Mouse (Mus musculus): Measurements from ENCODE around the gene Casp7. TPM values are rescaled to one million over a fixed set of nuclear protein-coding genes. Genes with fewer than 3 reads are reported as not detected.

Casp7 gene
- total RNA-seq, 2 experiments from 2014 or later, result 2.4 to 4.9 TPM

DNA sequence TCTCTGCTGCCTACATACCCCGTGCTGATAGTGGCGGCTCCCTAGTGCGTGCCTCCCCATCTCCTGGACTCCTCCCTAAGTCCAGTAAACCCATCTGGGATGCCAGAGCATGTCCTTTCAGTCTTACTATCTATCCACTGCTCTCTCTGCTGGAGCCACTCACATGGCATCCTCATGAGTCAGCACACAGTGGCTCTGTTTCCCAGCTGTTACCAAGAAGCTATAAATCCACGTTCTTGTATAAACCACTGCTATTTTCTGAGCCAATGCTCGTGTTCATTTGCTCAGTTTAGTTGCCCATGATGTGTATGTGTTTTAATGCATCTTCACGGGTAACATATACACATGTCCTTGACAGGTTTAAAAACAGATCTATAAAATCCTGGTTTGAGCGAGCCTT, 29.2 kb upstream of the Casp7 start:
- TF ChIP-seq CTCF (IDR thresholded peaks at IDR 0.05), result no peak

GRCm38 (mm10) chr19:56368912-56369311, 28.0 kb upstream of the Casp7 start:
- no peak for DNase-seq
- H3K27ac ChIP-seq, result peak overlapping the region; percentile 66
- TF ChIP-seq CTCF (IDR thresholded peaks at IDR 0.05), result no peak
- H3K4me3 ChIP-seq, result no peak overlapping the region
- intact Hi-C loops (cut with DNase I), result no loop called here

More for the DNA sequence above, 29.2 kb upstream of the Casp7 start:
- intact Hi-C loops (cut with DNase I), result loop anchor here (2.0 kb wide), 1 partner anchor 21 kb away; no protein-coding TSS in a partner anchor
- peak overlapping the region; percentile 66 for H3K27ac ChIP-seq
- no peak overlapping the region for H3K4me3 ChIP-seq
- no peak for DNase-seq

DNA sequence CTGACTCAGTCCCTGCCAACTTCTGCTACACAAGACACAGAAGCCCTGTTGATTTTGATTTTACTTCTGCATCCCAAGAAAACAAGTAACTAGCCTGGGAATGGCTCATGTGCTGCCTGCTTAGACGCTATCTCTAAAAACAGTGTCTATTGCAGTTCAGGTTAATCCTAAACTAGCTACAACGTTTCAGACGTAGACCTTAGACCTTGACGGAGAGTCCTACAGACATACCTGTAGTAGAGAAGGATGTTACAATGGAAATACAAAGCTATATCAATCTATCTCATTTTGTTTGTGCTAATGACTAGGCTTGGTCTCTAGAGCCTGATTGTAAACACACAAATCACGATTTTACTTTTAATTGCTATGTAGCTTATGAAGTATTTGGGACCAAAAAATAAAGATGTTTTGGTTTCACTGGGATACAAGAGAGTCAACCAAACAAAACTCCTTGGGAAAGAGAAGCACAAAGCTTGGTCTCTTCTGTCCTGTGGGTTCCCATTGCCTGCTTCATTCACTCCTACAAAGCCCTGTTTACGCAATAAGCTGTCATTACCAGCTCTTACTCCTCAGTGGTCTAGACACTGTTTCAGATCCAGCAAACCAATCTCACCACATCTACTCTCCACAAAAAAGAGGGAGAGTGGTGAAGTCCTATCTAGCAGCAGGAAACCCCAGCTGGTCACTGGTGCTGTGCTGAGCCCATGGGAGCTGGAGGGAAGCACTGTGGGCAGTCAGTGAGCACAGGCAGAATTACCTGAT, 26.4 kb upstream of the Casp7 start:
- peak overlapping the region; percentile 5; the same call in 1 of the 2 replicates for H3K27ac ChIP-seq
- intact Hi-C loops (cut with DNase I), result no loop called here
- no peak for DNase-seq
- H3K4me3 ChIP-seq, result no peak overlapping the region
- no peak for TF ChIP-seq CTCF (IDR thresholded peaks at IDR 0.05)

DNA sequence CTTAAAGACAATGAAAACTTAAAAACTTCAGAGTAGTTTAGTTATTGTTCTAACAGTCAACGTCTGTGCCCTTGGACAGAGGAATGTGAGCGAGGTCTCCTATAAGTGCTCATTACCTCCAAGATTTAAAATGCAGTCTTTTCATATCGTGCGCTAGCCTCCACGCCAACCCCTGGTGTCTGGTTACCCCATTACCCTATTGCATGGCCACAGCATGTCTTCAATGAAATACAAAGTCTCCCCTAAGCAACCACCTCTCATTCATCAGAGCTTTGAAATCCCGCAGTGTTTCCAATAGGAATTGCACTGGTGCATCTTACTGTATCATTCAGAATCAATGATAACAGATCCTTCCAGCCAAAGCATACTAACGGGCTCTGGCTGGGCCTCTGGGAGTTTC, 24.7 kb upstream of the Casp7 start:
- no peak for TF ChIP-seq CTCF (IDR thresholded peaks at IDR 0.05)
- Histone ChIP-seq H3K4me3 (no peak overlapping the region), H3K27ac (no peak overlapping the region)
- DNase-seq, result no peak
- intact Hi-C loops (cut with DNase I), result no loop called here

DNA sequence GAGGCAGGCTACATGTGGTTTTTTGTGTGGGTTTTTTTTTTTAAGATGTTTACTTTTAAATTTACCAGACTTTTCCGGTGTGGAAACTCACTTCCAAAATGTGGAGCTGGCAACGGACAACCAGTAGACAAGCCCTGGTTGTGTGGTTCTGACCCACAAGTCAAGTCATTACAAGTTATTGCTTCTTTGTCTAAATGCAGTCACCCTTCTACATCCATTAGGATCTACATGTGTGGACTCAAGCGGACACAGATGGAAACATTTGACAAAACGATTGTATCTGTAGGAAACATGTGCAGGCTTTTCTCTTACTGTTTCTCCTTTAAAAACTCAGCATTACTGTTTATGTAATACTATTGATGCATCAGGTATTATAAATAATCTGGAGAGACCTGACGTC, 23.7 kb upstream of the Casp7 start:
- H3K27ac ChIP-seq, result no peak overlapping the region
- intact Hi-C loops (cut with DNase I), result no loop called here
- no peak for TF ChIP-seq CTCF (IDR thresholded peaks at IDR 0.05)
- H3K4me3 ChIP-seq, result no peak overlapping the region
- no peak for DNase-seq

DNA sequence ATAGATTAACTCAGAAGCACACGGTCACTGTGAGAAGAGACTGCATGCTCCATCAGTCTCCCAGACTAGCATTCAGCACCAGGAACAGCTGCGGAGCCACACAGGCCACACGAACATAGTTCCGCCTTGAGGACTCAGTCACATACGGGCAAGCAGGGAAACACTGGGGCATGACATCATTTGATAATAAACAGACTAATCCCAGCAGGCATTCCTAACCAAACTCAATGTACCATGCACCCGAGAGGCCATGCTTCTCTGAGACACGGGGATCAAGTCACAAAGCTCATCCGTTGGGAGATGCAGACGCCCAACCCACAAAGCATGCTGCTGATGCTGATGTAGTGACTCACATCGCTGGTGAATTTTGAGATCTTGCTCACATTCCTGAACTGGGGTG, 22.9 kb upstream of the Casp7 start:
- TF ChIP-seq CTCF (IDR thresholded peaks at IDR 0.05), result no peak
- no peak overlapping the region for H3K27ac ChIP-seq
- intact Hi-C loops (cut with DNase I), result no loop called here
- no peak for DNase-seq
- H3K4me3 ChIP-seq, result no peak overlapping the region

DNA sequence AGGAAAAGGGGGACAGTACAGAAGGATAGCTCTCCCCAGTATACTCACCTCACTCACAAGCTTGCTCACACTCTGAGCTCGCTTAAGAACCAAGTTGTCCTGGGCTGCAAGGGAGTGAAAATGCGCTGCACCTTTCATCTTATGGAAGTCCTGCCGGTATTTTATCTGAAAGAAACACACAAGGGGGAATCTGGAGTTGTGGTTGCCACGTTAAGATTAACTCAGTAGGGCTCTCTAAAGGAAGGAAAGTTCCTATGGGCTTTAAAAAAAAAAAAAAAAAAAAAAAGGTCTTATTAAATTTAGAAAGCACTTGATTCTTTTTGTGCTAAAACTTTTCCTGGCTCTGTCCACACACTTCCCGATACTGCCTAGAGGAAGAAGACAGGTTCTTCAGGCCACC, 18.9 kb upstream of the Casp7 start:
- intact Hi-C loops (cut with DNase I), result no loop called here
- H3K4me3 ChIP-seq, result no peak overlapping the region; the same call in 1 of the 2 replicates
- DNase-seq, result no peak
- H3K27ac ChIP-seq, result peak overlapping the region; percentile 71; the same call in 1 of the 2 replicates
- no peak for TF ChIP-seq CTCF (IDR thresholded peaks at IDR 0.05)

- TF ChIP-seq CTCF (IDR thresholded peaks at IDR 0.05), result no peak
- Histone ChIP-seq H3K4me3 (no peak overlapping the region; the same call in 1 of the 2 replicates), H3K27ac (peak overlapping the region; percentile 71)
- DNase-seq, result peak; percentile 70
- intact Hi-C loops (cut with DNase I), result no loop called here
Measured at GRCm38 (mm10) chr19:56378554-56379172, 18.3 kb upstream of the Casp7 start.

GRCm38 (mm10) chr19:56380341-56380740, 16.6 kb upstream of the Casp7 start:
- peak; percentile 17 for DNase-seq
- no peak for TF ChIP-seq CTCF (IDR thresholded peaks at IDR 0.05)
- intact Hi-C loops (cut with DNase I), result no loop called here
- H3K27ac ChIP-seq, result no peak overlapping the region
- H3K4me3 ChIP-seq, result no peak overlapping the region

DNA sequence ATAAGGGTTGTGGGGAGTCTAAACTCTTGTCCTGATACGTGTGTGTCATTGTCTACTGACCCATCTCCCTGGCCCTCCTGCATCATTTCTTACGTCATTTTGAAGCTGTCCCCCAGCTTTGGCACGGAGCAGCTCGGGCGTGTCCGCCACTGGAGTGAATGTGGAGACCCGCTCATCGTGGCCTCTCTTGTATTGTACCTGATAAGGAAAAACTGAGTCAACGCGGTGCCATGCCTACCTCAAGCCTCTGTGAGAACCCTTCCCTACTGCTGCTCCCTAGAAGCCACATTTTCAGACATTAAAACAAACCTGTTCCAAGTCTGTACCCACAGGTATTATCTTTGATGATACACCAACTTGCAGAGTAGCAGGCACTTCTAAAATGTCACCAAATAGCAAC, 15.5 kb upstream of the Casp7 start:
- peak; percentile 12 for DNase-seq
- intact Hi-C loops (cut with DNase I), result no loop called here
- no peak overlapping the region for H3K4me3 ChIP-seq
- H3K27ac ChIP-seq, result no peak overlapping the region
- no peak for TF ChIP-seq CTCF (IDR thresholded peaks at IDR 0.05)

DNA sequence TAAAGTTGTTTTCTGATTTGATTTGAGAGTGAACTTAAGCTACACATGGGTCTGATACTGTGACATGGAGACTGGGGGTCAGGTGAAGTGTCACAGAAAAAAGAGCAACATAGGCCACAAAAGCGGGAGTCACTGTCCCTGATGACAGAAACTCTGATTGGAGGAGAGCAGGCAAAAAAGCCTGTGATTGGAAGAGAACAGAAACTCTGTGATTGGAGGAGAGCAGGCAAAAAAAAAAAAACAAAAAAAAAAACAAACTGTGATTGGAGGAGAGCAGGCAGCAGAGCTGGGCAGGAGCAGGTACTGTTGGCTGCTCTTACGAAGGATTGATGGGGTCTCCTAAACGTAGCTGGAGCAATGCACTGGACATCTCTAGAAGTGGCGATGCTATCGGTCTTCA, 11.4 kb upstream of the Casp7 start:
- no peak for DNase-seq
- Histone ChIP-seq H3K4me3 (peak overlapping the region; percentile 71), H3K27ac (no peak overlapping the region)
- intact Hi-C loops (cut with DNase I), result no loop called here
- TF ChIP-seq CTCF (IDR thresholded peaks at IDR 0.05), result no peak

- intact Hi-C loops (cut with DNase I), result loop anchor here (2.0 kb wide), 1 partner anchor 29 kb away; no protein-coding TSS in a partner anchor
- no peak for DNase-seq
- TF ChIP-seq CTCF (IDR thresholded peaks at IDR 0.05), result no peak
Measured at GRCm38 (mm10) chr19:56386095-56386494, 10.8 kb upstream of the Casp7 start.

GRCm38 (mm10) chr19:56387726-56388302, 9.1 kb upstream of the Casp7 start:
- intact Hi-C loops (cut with DNase I), result loop anchor here (2.0 kb wide), 1 partner anchor 31 kb away; no protein-coding TSS in a partner anchor
- H3K4me3 ChIP-seq, result peak overlapping the region; percentile 71
- no peak for TF ChIP-seq CTCF (IDR thresholded peaks at IDR 0.05)
- DNase-seq, result no peak
- peak overlapping the region; percentile 96 for H3K27ac ChIP-seq

More at GRCm38 (mm10) chr19:56386095-56386494, 10.8 kb upstream of the Casp7 start:
- Histone ChIP-seq H3K4me3 (peak overlapping the region; percentile 71), H3K27ac (no peak overlapping the region)

Data from gastrocnemius, adult 2 months (tissue).